Comparison of ENCODE assay signal across 12 mouse cellular contexts in genomic region chr5:92386643-92387042, GRCm38 (mm10). TPM values are rescaled to one million over a fixed set of nuclear protein-coding genes. Genes with fewer than 3 reads are reported as not detected.
A peak's percentile ranks its signal among the peaks of the same experiment; 100 is the strongest.
DNase-seq lines count a peak whose midpoint lies in the region; ATAC-seq and TF ChIP-seq lines count a peak whose summit lies in the region.
"Had no signal": no experiment of that assay in that cellular context is flagged by ENCODE, and none has a peak within 500 bp of the region (broad histone marks: within the 10 kb centered on the region; RNA-seq: fewer than 3 reads in every experiment).

No protein-coding gene starts in this region.

- no peaks in the 10 kb centered on the region for H3K4me1 ChIP-seq in kidney, adult 2 months (ENCODE audit: control insufficient read depth, insufficient read depth, low read length)
- H3K4me1 ChIP-seq: embryonic facial prominence, embryonic 12.5 days; hindbrain, embryonic 15.5 days had no signal

- no peaks in the 10 kb centered on the region for H3K27me3 ChIP-seq in kidney, adult 2 months (replicated peaks; ENCODE audit: control insufficient read depth, insufficient read depth, low read length)

- TF ChIP-seq POLR2A in kidney, adult 2 months (IDR thresholded peaks at IDR 0.05; ENCODE audit: low read depth, low read length), result no peak

- TF ChIP-seq CTCF in kidney, adult 2 months (conservative IDR thresholded peaks at IDR 0.05; ENCODE audit: insufficient read depth, insufficient read length, low read depth, low read length), result 0 out of 2 replicates have a peak, but pooled peaks have one; percentile 23

- H3K36me3 ChIP-seq in kidney, adult 2 months (ENCODE audit: control insufficient read depth, insufficient read depth, low read length), result no peaks in the 10 kb centered on the region
- H3K36me3 ChIP-seq: embryonic facial prominence, embryonic 12.5 days; G1E; hindbrain, embryonic 15.5 days; limb, embryonic 13.5 days had no signal

- H3K4me3 ChIP-seq in kidney, adult 2 months (ENCODE audit: insufficient read depth, low read depth, low read length), result no peak overlapping the region
- H3K4me3 ChIP-seq: embryonic facial prominence, embryonic 12.5 days; hindbrain, embryonic 15.5 days; limb, embryonic 13.5 days had no signal

- 17% methylated on average over 6 of the region's 6 CpGs for WGBS in kidney, adult 2 months

- peak overlapping the region; percentile 36 for H3K27ac ChIP-seq in kidney, adult 2 months (ENCODE audit: insufficient read depth, low read depth, low read length)
- H3K27ac ChIP-seq: embryonic facial prominence, embryonic 12.5 days; hindbrain, embryonic 15.5 days; limb, embryonic 13.5 days had no signal

- ATAC-seq in hematopoietic stem cell, adult 5-6 weeks (replicated peaks in 1 of 2; ENCODE audit: insufficient read depth in 1 of 2, low FRiP score in 2 of 2, low TSS enrichment in 1 of 2, low read depth in 1 of 2, poor library complexity in 2 of 2, severe bottlenecking in 2 of 2), result peak; percentile 62 to 70; a peak in 3 of 4 replicates
- ATAC-seq in megakaryocyte, adult 5-6 weeks (ENCODE audit: poor library complexity, severe bottlenecking), result peak; percentile 47; the same call in 1 of the 2 replicates

- DNase-seq in kidney, adult 2 months, result peak; percentile 77
- DNase-seq in kidney, adult 18-20 months, result no peak
- peak; percentile 58 for DNase-seq in gastrocnemius, postnatal 14 days
- DNase-seq in thymus, adult 18-20 months, result no peak
- DNase-seq in thymus, postnatal 0 days (ENCODE audit: low spot score), result no peak
- DNase-seq in frontal cortex, adult 2 months (ENCODE audit: extremely low spot score in 1 of 2, low spot score in 1 of 2), result no peak

- intact Hi-C loops in gastrocnemius, postnatal 14 days (cut with DNase I; ENCODE audit: low total_unique reads), result no loop called here

RNA-seq across cellular contexts. Expression of gene Cxcl10, which starts 38.0 kb away (rescaled TPM):
- 10.2 and 16.6 TPM in 2 replicates for polyA plus RNA-seq in kidney, adult 2 months (2012; rRNA removed)
- total RNA-seq in gastrocnemius, postnatal 14 days (2021), result under 1 TPM; 0.29 to 0.51 TPM
- 3.2 and 6.3 TPM in 2 replicates for total RNA-seq in hematopoietic stem cell, adult 5-6 weeks (2017)
- 27.7 and 36.5 TPM in 2 replicates for total RNA-seq in megakaryocyte, adult 5-6 weeks (2015)
- 7.3 and 7.4 TPM in 2 replicates for total RNA-seq in megakaryocyte, adult 5-6 weeks (2017)
- polyA plus RNA-seq in thymus, postnatal 0 days (2015; fragmentation: Nextera tagmentation; extraction: Ambion mirVana), result 96.0 and 127 TPM in 2 replicates
- polyA plus RNA-seq in frontal cortex, adult 2 months (2012; rRNA removed), result 1.4 and 1.9 TPM in 2 replicates
- polyA plus RNA-seq: G1E had no signal

RNA-seq across cellular contexts. Expression of gene Nup54, which starts 48.4 kb away (rescaled TPM):
- 14.5 and 14.8 TPM in 2 replicates for polyA plus RNA-seq in kidney, adult 2 months (2012; rRNA removed)
- 1 to 10 TPM; 8.9 to 9.9 TPM for total RNA-seq in gastrocnemius, postnatal 14 days (2021)
- total RNA-seq in hematopoietic stem cell, adult 5-6 weeks (2017), result 61.3 and 76.1 TPM in 2 replicates
- total RNA-seq in megakaryocyte, adult 5-6 weeks (2015), result 49.7 and 63.3 TPM in 2 replicates
- total RNA-seq in megakaryocyte, adult 5-6 weeks (2017), result 56.8 and 73.3 TPM in 2 replicates
- polyA plus RNA-seq in thymus, postnatal 0 days (2015; fragmentation: Nextera tagmentation; extraction: Ambion mirVana), result 44.2 and 44.6 TPM in 2 replicates
- 27.7 and 29.2 TPM in 2 replicates for polyA plus RNA-seq in frontal cortex, adult 2 months (2012; rRNA removed)

RNA-seq across cellular contexts. Expression of gene Art3, which starts 55.0 kb away (rescaled TPM):
- polyA plus RNA-seq in kidney, adult 2 months (2012; rRNA removed), result 7.1 and 8.8 TPM in 2 replicates
- total RNA-seq in gastrocnemius, postnatal 14 days (2021), result 100 to 1,000 TPM; 314 to 411 TPM
- not detected in 2 replicates for total RNA-seq in hematopoietic stem cell, adult 5-6 weeks (2017)
- not detected in 2 replicates for total RNA-seq in megakaryocyte, adult 5-6 weeks (2015)
- total RNA-seq in megakaryocyte, adult 5-6 weeks (2017), result not detected in 2 replicates
- polyA plus RNA-seq in thymus, postnatal 0 days (2015; fragmentation: Nextera tagmentation; extraction: Ambion mirVana), result 4.2 and 6.5 TPM in 2 replicates
- polyA plus RNA-seq in frontal cortex, adult 2 months (2012; rRNA removed), result 17.5 and 18.0 TPM in 2 replicates
- polyA plus RNA-seq: G1E had no signal

RNA-seq across cellular contexts. Expression of gene Cxcl9, which starts 58.8 kb away (rescaled TPM):
- 8.2 and 14.6 TPM in 2 replicates for polyA plus RNA-seq in kidney, adult 2 months (2012; rRNA removed)
- total RNA-seq in gastrocnemius, postnatal 14 days (2021), result 1 to 10 TPM in 1 of 2 experiments, under 1 TPM in 1; 0.90 to 1.4 TPM
- total RNA-seq in hematopoietic stem cell, adult 5-6 weeks (2017), result 0.65 and 0.69 TPM in 2 replicates
- 0.14 and 0.45 TPM in 2 replicates for total RNA-seq in megakaryocyte, adult 5-6 weeks (2015)
- 0.61 and 10.7 TPM in 2 replicates for total RNA-seq in megakaryocyte, adult 5-6 weeks (2017)
- polyA plus RNA-seq in thymus, postnatal 0 days (2015; fragmentation: Nextera tagmentation; extraction: Ambion mirVana), result 2.9 and 4.2 TPM in 2 replicates
- polyA plus RNA-seq in frontal cortex, adult 2 months (2012; rRNA removed), result 0.15 and 0.22 TPM in 2 replicates
- total RNA-seq: G1E had no signal
- polyA plus RNA-seq: embryonic facial prominence, embryonic 12.5 days; G1E; hindbrain, embryonic 15.5 days had no signal

Comparison
In these comparisons a context has a peak if more than half of its experiments do, and no peak if none do; other contexts are left out.
1. DNase-seq: peak in kidney, adult 2 months (single experiment) and gastrocnemius, postnatal 14 days (single experiment); none in kidney, adult 18-20 months (single experiment), thymus, adult 18-20 months (0 of 2), thymus, postnatal 0 days (single experiment) and frontal cortex, adult 2 months (0 of 2).
2. RNA of gene Art3, which starts 55.0 kb away (total RNA-seq): 314 to 411 TPM in gastrocnemius, postnatal 14 days; not detected in hematopoietic stem cell, adult 5-6 weeks and not detected in megakaryocyte, adult 5-6 weeks; every median in the first group is over 100 times any median in the second.